Mouse (Mus musculus) MEL (cell line): ENCODE data around the gene Rdh1. TPM values are rescaled to one million over a fixed set of nuclear protein-coding genes. Genes with fewer than 3 reads are reported as not detected.

ENCODE experiments used
- DNase-seq: peaks from one replicate; pipeline ENCODE4 v3.0.0; 2011; ENCODE audit warnings: low read depth, low spot score
- H3K27ac ChIP-seq: 2 replicates; pipeline ENCODE4 v1.5.1; 2012; ENCODE audit warnings: low read depth, mild to moderate bottlenecking, control low read depth, low read length, moderate library complexity; ENCODE audit not compliant: control insufficient read depth
- H3K27me3 ChIP-seq, 2 experiments: fragments of 150-350 bp in 1 of 2; sonication (generic) in 1 of 2; 2 replicates each; pipeline ENCODE4 v1.6.1; 2012; ENCODE audit warnings: low read length in 2 of 2, mild to moderate bottlenecking in 2 of 2, improper control_type of control experiment in 1 of 2, moderate library complexity in 1 of 2; ENCODE audit not compliant: insufficient read depth in 2 of 2, control insufficient read depth in 1 of 2
- H3K36me3 ChIP-seq, 2 experiments: 2 replicates each; pipeline ENCODE4 v1.6.1; 2012 to 2014; ENCODE audit warnings: low read length in 2 of 2, improper control_type of control experiment in 1 of 2, inconsistent platforms in 1 of 2, mild to moderate bottlenecking in 1 of 2; ENCODE audit not compliant: insufficient read depth in 2 of 2, control insufficient read depth in 1 of 2
- H3K4me1 ChIP-seq, 2 experiments: fragments of 150-350 bp in 1 of 2; sonication (generic) in 1 of 2; 2 replicates each; pipeline ENCODE4 v1.6.1; 2012; ENCODE audit warnings: low read length in 2 of 2, improper control_type of control experiment in 1 of 2, mild to moderate bottlenecking in 1 of 2; ENCODE audit not compliant: insufficient read depth in 2 of 2, control insufficient read depth in 1 of 2
- H3K4me3 ChIP-seq, 2 experiments: fragments of 150-350 bp in 1 of 2; sonication (generic) in 1 of 2; 2 replicates each; pipeline ENCODE4 v1.5.1; 2012; ENCODE audit warnings: low read depth in 2 of 2, low read length in 2 of 2, mild to moderate bottlenecking in 2 of 2, moderate library complexity in 2 of 2, control low read depth in 1 of 2, improper control_type of control experiment in 1 of 2; ENCODE audit not compliant: control insufficient read depth in 1 of 2, insufficient read depth in 1 of 2
- H3K79me2 ChIP-seq: 2 replicates; pipeline ENCODE4 v1.6.1; 2012; ENCODE audit warnings: mild to moderate bottlenecking, low read length, moderate library complexity; ENCODE audit not compliant: control insufficient read depth, poor library complexity, insufficient read depth
- H3K9ac ChIP-seq: 2 replicates; pipeline ENCODE4 v1.6.1; 2012; ENCODE audit warnings: low read depth, mild to moderate bottlenecking, control low read depth, low read length, moderate library complexity; ENCODE audit not compliant: control insufficient read depth, poor library complexity, severe bottlenecking
- H3K9me3 ChIP-seq: fragments of 150-350 bp; sonication (generic); replicated peaks from 2 replicates; pipeline ENCODE4 v1.6.1; 2012; ENCODE audit warnings: mild to moderate bottlenecking, low read length, improper control_type of control experiment, moderate library complexity; ENCODE audit not compliant: insufficient read depth
- CTCF ChIP-seq, 3 experiments: IDR thresholded peaks in 2 of 3; conservative IDR thresholded peaks in 1 of 3; 2 replicates each; pipeline ENCODE4 v1.5.1; 2011 to 2012; ENCODE audit warnings: low read length in 3 of 3, low read depth in 2 of 3, mild to moderate bottlenecking in 2 of 3, improper control_type of control experiment in 1 of 3, inconsistent platforms in 1 of 3, mixed read lengths in 1 of 3, moderate library complexity in 1 of 3; ENCODE audit not compliant: control insufficient read depth in 1 of 3, insufficient read depth in 1 of 3, poor library complexity in 1 of 3, severe bottlenecking in 1 of 3
- EP300 ChIP-seq, 2 experiments: IDR thresholded peaks; 2 replicates each; pipeline ENCODE4 v1.6.1; 2011; ENCODE audit warnings: improper control_type of control experiment in 2 of 2, low read length in 2 of 2, low read depth in 1 of 2, mild to moderate bottlenecking in 1 of 2
- ETS1 ChIP-seq: IDR thresholded peaks from 2 replicates; pipeline ENCODE4 v1.6.1; 2012; ENCODE audit warnings: low read depth, mild to moderate bottlenecking, inconsistent platforms, low read length, improper control_type of control experiment, moderate library complexity
- GATA1 ChIP-seq: IDR thresholded peaks from 2 replicates; pipeline ENCODE4 v1.6.1; 2011; ENCODE audit warnings: low read depth, low read length, improper control_type of control experiment
- MAX ChIP-seq: IDR thresholded peaks from 2 replicates; pipeline ENCODE4 v1.6.1; 2011; ENCODE audit warnings: low read length, improper control_type of control experiment
- NELFE ChIP-seq: IDR thresholded peaks from 2 replicates; pipeline ENCODE4 v1.6.1; 2011; ENCODE audit warnings: low read depth, low read length, improper control_type of control experiment
- NRF1 ChIP-seq: IDR thresholded peaks from 2 replicates; pipeline ENCODE4 v1.6.1; 2014; ENCODE audit warnings: low read depth, mild to moderate bottlenecking, inconsistent platforms, low read length, improper control_type of control experiment, moderate library complexity; ENCODE audit not compliant: poor library complexity, insufficient read depth, severe bottlenecking
- POLR2AphosphoS5 ChIP-seq: IDR thresholded peaks from 2 replicates; pipeline ENCODE4 v1.6.1; 2012; ENCODE audit warnings: low read depth, borderline replicate concordance, mild to moderate bottlenecking, inconsistent platforms, low read length, moderate library complexity, mixed read lengths
- RCOR1 ChIP-seq: IDR thresholded peaks from 2 replicates; pipeline ENCODE4 v1.6.1; 2012; ENCODE audit warnings: low read depth, mild to moderate bottlenecking, inconsistent platforms, low read length, improper control_type of control experiment
- SIN3A ChIP-seq: IDR thresholded peaks from 2 replicates; pipeline ENCODE4 v1.6.1; 2012; ENCODE audit warnings: low read length, improper control_type of control experiment, inconsistent platforms
- TCF12 ChIP-seq: IDR thresholded peaks from 2 replicates; pipeline ENCODE4 v1.6.1; 2014; ENCODE audit warnings: low read depth, mild to moderate bottlenecking, inconsistent platforms, low read length, improper control_type of control experiment, moderate library complexity
- UBTF ChIP-seq: IDR thresholded peaks from 2 replicates; pipeline ENCODE4 v1.6.1; 2012; ENCODE audit warnings: low read depth, mild to moderate bottlenecking, inconsistent platforms, low read length, improper control_type of control experiment, moderate library complexity, borderline replicate concordance; ENCODE audit not compliant: insufficient read depth
- USF1 ChIP-seq: IDR thresholded peaks from 2 replicates; pipeline ENCODE4 v1.6.1; 2014; ENCODE audit warnings: low read depth, mild to moderate bottlenecking, inconsistent platforms, low read length, improper control_type of control experiment, moderate library complexity
- ZC3H11A ChIP-seq: IDR thresholded peaks from 2 replicates; pipeline ENCODE4 v1.6.1; 2012; ENCODE audit warnings: low read depth, mild to moderate bottlenecking, inconsistent platforms, low read length, improper control_type of control experiment
- ZNF384 ChIP-seq: IDR thresholded peaks from 2 replicates; pipeline ENCODE4 v1.6.1; 2012; ENCODE audit warnings: low read depth, mild to moderate bottlenecking, inconsistent platforms, low read length, improper control_type of control experiment
- polyA plus RNA-seq, 2 experiments: library from polyadenylated mRNA; stranded (reverse) in 1 of 2; unstranded in 1 of 2; fragments of >175 nt in 1 of 2; fragments of >200 nt in 1 of 2; gene quantifications; 2 replicates each; pipeline versions ENCODE4 v1.2.1 to v1.2.4; 2012; ENCODE audit warnings: low replicate concordance in 2 of 2, low read depth in 1 of 2; ENCODE audit not compliant: insufficient read length in 2 of 2, insufficient read depth in 1 of 2, missing spikeins in 1 of 2
- total RNA-seq: library from RNA; depleted of rRNA; stranded (reverse); fragments of 300-350 nt; gene quantifications from 2 replicates; pipeline ENCODE4 v1.2.3, GENCODE M21; 2012

The Rdh1 gene
- total and polyA plus RNA-seq, 3 experiments: not detected

DNA sequence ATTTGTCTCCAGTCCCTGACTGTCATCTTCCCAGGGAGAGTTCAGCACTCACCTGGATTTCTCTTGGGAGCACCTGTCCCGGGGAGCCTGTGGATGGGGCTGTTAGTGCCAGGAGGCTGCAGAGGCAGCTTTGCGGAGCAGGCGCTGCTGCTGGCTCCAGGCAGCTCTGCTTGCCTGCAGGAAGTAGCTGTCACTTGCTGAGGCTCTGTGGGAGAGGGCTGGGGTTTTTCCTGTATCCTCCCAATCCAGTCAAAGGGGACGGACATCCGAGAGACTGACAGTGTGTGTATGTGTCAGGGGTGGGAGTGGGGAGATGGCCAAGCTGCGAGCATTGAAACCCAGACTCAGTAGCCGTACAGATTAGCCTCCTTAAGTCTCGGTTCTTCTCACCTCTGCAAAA lies 8.0 kb upstream of the Rdh1 start, which contains the start of gene Gpr182:
Gpr182 (minus strand) TSS at position 185 of the 400 bp plus-strand sequence.
- H3K9me3 ChIP-seq: no peaks in the 10 kb centered on the region
- no peak for DNase-seq
- peaks cover 0 to 16% of the 10 kb centered on the region in 2 experiments; a peak in 2 of 4 replicates for H3K36me3 ChIP-seq
- H3K4me3 ChIP-seq: no peak within 1 kb of the TSS
- no peak within 1 kb of the TSS for H3K9ac ChIP-seq
- no peak for TF ChIP-seq CTCF (IDR thresholded peaks at IDR 0.05 in 2 of 3, conservative IDR thresholded peaks at IDR 0.05 in 1 of 3; ENCODE audit: control insufficient read depth in 1 of 3, insufficient read depth in 1 of 3, low read depth in 2 of 3, low read length in 3 of 3, poor library complexity in 1 of 3, severe bottlenecking in 1 of 3)
- no peak for TF ChIP-seq RCOR1
- TF ChIP-seq NRF1: no peak
- TF ChIP-seq POLR2AphosphoS5: no peak
- no peak for TF ChIP-seq NELFE
- TF ChIP-seq UBTF: no peak
- TF ChIP-seq USF1: no peak
- no peak for TF ChIP-seq MAX
- TF ChIP-seq ETS1: no peak
- no peak within 1 kb of the TSS for H3K27ac ChIP-seq
- H3K4me1 ChIP-seq: peaks cover 0 to 23% of the 10 kb centered on the region in 2 experiments; a peak in 2 of 4 replicates
- H3K27me3 ChIP-seq: no peaks in the 10 kb centered on the region
- H3K79me2 ChIP-seq: no peaks in the 10 kb centered on the region

GRCm38 (mm10) chr10:127754566-127755166 lies 4.9 kb upstream of the Rdh1 start:
- Histone ChIP-seq H3K27ac (0 out of 2 replicates have a peak overlapping the region, but pooled peaks have one; percentile 11), H3K9me3 (no peaks in the 10 kb centered on the region), H3K4me3 (no peak overlapping the region), H3K9ac (no peak overlapping the region), H3K36me3 (peaks cover 0 to 16% of the 10 kb centered on the region in 2 experiments; a peak in 2 of 4 replicates), H3K27me3 (peaks cover 0 to 2% of the 10 kb centered on the region in 2 experiments; a peak in 1 of 4 replicates), H3K4me1 (peaks cover 0 to 26% of the 10 kb centered on the region in 2 experiments; a peak in 2 of 4 replicates), H3K79me2 (no peaks in the 10 kb centered on the region)
- peak; percentile 86 for TF ChIP-seq ZNF384
- 0 out of 2 replicates have a peak, but pooled peaks have one; percentile 15 for TF ChIP-seq GATA1
- no peak for TF ChIP-seq ZC3H11A
- peak in 1 of 2 experiments; percentile 17; a peak in 2 of 4 replicates for TF ChIP-seq EP300 (IDR thresholded peaks at IDR 0.05; ENCODE audit: low read depth in 1 of 2, low read length in 2 of 2)
- no peak for TF ChIP-seq TCF12
- TF ChIP-seq SIN3A: 0 out of 2 replicates have a peak, but pooled peaks have one; percentile 19
- DNase-seq: peak; percentile 30
